Mouse (Mus musculus): ENCODE data around the gene Prcc.
A peak's percentile ranks its signal among the peaks of the same experiment; 100 is the strongest.
"Not testable (repeated sequence)": the region's sequence is repeated elsewhere in the genome, so short reads cannot be mapped to it uniquely, and the experiment has no call there.

Gene Prcc

GRCm38 (mm10) chr3:87846186-87846585, 39.2 kb downstream of the Prcc start:
- no peak for DNase-seq (ENCODE audit: low read depth, low spot score)

GRCm38 (mm10) chr3:87844981-87845380, 40.4 kb downstream of the Prcc start:
- no peak for DNase-seq (ENCODE audit: low read depth, low spot score)

GRCm38 (mm10) chr3:87840858-87841257, 44.5 kb downstream of the Prcc start:
- no peak for DNase-seq (ENCODE audit: low read depth, low spot score)

GRCm38 (mm10) chr3:87838622-87839021, 46.8 kb downstream of the Prcc start:
- DNase-seq (ENCODE audit: low read depth, low spot score) = peak; percentile 40

- DNase-seq (ENCODE audit: low read depth, low spot score) = no peak
Measured at GRCm38 (mm10) chr3:87833482-87833881, 51.9 kb downstream of the Prcc start.

- no peak for DNase-seq (ENCODE audit: low read depth, low spot score)
Measured at GRCm38 (mm10) chr3:87832109-87832859, 53.1 kb downstream of the Prcc start.

- no peak for DNase-seq (ENCODE audit: low read depth, low spot score)
Measured at GRCm38 (mm10) chr3:87829025-87829424, 56.4 kb downstream of the Prcc start.

- no peak for DNase-seq (ENCODE audit: low read depth, low spot score)
Measured at GRCm38 (mm10) chr3:87828435-87828834, 57.0 kb downstream of the Prcc start.

- not testable (repeated sequence) for DNase-seq (ENCODE audit: low read depth, low spot score)
Measured at GRCm38 (mm10) chr3:87824206-87824605, 61.2 kb downstream of the Prcc start, which contains the start of gene Pear1. Pear1 (minus strand) TSS chr3:87824306.

GRCm38 (mm10) chr3:87818226-87818625, 67.2 kb downstream of the Prcc start:
- no peak for DNase-seq (ENCODE audit: low read depth, low spot score)

GRCm38 (mm10) chr3:87816646-87817093, 68.7 kb downstream of the Prcc start:
- DNase-seq (ENCODE audit: low read depth, low spot score) = peak; percentile 23

GRCm38 (mm10) chr3:87816166-87816565, 69.2 kb downstream of the Prcc start:
- no peak for DNase-seq (ENCODE audit: low read depth, low spot score)

- DNase-seq (ENCODE audit: low read depth, low spot score) = no peak
Measured at GRCm38 (mm10) chr3:87812873-87813272, 72.5 kb downstream of the Prcc start.

- DNase-seq (ENCODE audit: low read depth, low spot score) = no peak
Measured at GRCm38 (mm10) chr3:87812413-87812812, 73.0 kb downstream of the Prcc start.

GRCm38 (mm10) chr3:87811297-87811696, 74.1 kb downstream of the Prcc start:
- no peak for DNase-seq (ENCODE audit: low read depth, low spot score)

- DNase-seq (ENCODE audit: low read depth, low spot score) = no peak
Measured at GRCm38 (mm10) chr3:87809322-87809962, 76.0 kb downstream of the Prcc start.

Measured in telencephalon, adult 2 months (tissue).